Mouse (Mus musculus) G1E (cell line): ENCODE results near the gene Mllt1. TPM values are rescaled to one million over a fixed set of nuclear protein-coding genes. Genes with fewer than 3 reads are reported as not detected.
A peak's percentile ranks its signal among the peaks of the same experiment; 100 is the strongest.

Source experiments
- ATAC-seq: 2 replicates; pipeline ENCODE4 v1.8.0; 2016; ENCODE audit warnings: mild to moderate bottlenecking; ENCODE audit not compliant: insufficient number of reproducible peaks, poor library complexity, low FRiP score, severe bottlenecking; ENCODE audit errors: extremely low read depth
- DNase-seq: peaks from one replicate; pipeline ENCODE4 v3.0.0; 2012; ENCODE audit warnings: low spot score
- H3K27me3 ChIP-seq: 2 replicates; pipeline ENCODE4 v1.6.1; 2012; ENCODE audit warnings: mild to moderate bottlenecking, low read length, inconsistent platforms; ENCODE audit not compliant: insufficient read depth
- H3K36me3 ChIP-seq: replicated peaks from 2 replicates; pipeline ENCODE3; 2012; ENCODE audit warnings: mild to moderate bottlenecking, inconsistent platforms
- H3K4me1 ChIP-seq: 2 replicates; pipeline ENCODE4 v1.6.1; 2012; ENCODE audit warnings: low read depth, low read length, inconsistent platforms, mixed read lengths; ENCODE audit not compliant: insufficient read depth
- H3K4me3 ChIP-seq: 2 replicates; pipeline ENCODE4 v1.5.1; 2012; ENCODE audit warnings: low read depth, mild to moderate bottlenecking, inconsistent platforms, low read length, moderate library complexity, mixed read lengths
- H3K9me3 ChIP-seq: replicated peaks from 2 replicates; pipeline ENCODE4 v1.6.1; 2012; ENCODE audit warnings: inconsistent platforms
- CTCF ChIP-seq: IDR thresholded peaks from 2 replicates; pipeline ENCODE4 v1.5.1; 2012; ENCODE audit warnings: low read depth, low read length, inconsistent platforms, mixed read lengths
- GATA1 ChIP-seq: IDR thresholded peaks from 2 replicates; pipeline ENCODE4 v1.6.1; 2012; ENCODE audit warnings: borderline replicate concordance, low read length, inconsistent platforms, mixed read lengths
- GATA2 ChIP-seq: IDR thresholded peaks from 2 replicates; pipeline ENCODE4 v1.6.1; 2012; ENCODE audit warnings: low read depth, low read length, inconsistent platforms, borderline replicate concordance
- POLR2AphosphoS5 ChIP-seq: IDR thresholded peaks from 2 replicates; pipeline ENCODE4 v1.6.1; 2012; ENCODE audit warnings: low read depth, low read length, inconsistent platforms; ENCODE audit not compliant: insufficient replicate concordance
- TAL1 ChIP-seq: conservative IDR thresholded peaks from 2 replicates; pipeline ENCODE4 v1.6.1; 2012; ENCODE audit warnings: low read depth, low read length, inconsistent platforms, mixed read lengths
- polyA plus RNA-seq: library from polyadenylated mRNA; stranded (reverse); fragments of >175 nt; gene quantifications from 2 replicates; pipeline ENCODE4 v1.2.3, GENCODE M21; 2012
- total RNA-seq, 2 experiments: library from RNA; stranded (forward) in 1 of 2; stranded (reverse) in 1 of 2; fragments of 200-1000 nt in 1 of 2; fragments of >200 nt in 1 of 2; fragmentation: Nextera tagmentation in 1 of 2; gene quantifications; 2 replicates each; pipeline ENCODE4 v1.2.3; 2014 to 2017

The Mllt1 gene
- total and polyA plus RNA-seq, 3 experiments, result 8.2 to 75.9 (median 22.1) TPM

DNA sequence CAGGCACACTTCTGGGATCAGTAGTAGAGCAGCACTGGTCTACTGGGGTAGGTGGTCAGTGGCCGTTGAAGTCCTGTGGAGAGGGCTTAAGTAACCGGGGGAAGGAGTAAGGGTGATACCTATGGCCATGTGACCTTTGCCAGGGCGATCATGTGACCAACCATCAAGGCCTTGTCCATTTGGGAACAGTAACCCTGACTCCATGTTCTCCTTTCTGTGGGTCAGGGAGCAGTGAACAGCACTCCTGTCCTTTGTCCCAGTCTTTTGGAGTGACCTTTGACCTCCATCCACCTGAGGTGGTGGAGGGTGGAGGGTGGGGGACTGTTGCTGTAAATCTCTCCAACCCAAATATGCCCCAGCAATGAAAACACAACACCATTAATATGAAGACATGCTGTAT, 58.8 kb downstream of the Mllt1 start:
- ATAC-seq (no peak), DNase-seq (no peak)
- Histone ChIP-seq H3K4me3 (no peak overlapping the region), H3K4me1 (peaks cover 35% of the 10 kb centered on the region), H3K36me3 (no peaks in the 10 kb centered on the region), H3K27me3 (peaks cover 21% of the 10 kb centered on the region), H3K9me3 (no peaks in the 10 kb centered on the region)
- TF ChIP-seq GATA1 (no peak), TAL1 (no peak), POLR2AphosphoS5 (no peak), CTCF (no peak), GATA2 (no peak)

DNA sequence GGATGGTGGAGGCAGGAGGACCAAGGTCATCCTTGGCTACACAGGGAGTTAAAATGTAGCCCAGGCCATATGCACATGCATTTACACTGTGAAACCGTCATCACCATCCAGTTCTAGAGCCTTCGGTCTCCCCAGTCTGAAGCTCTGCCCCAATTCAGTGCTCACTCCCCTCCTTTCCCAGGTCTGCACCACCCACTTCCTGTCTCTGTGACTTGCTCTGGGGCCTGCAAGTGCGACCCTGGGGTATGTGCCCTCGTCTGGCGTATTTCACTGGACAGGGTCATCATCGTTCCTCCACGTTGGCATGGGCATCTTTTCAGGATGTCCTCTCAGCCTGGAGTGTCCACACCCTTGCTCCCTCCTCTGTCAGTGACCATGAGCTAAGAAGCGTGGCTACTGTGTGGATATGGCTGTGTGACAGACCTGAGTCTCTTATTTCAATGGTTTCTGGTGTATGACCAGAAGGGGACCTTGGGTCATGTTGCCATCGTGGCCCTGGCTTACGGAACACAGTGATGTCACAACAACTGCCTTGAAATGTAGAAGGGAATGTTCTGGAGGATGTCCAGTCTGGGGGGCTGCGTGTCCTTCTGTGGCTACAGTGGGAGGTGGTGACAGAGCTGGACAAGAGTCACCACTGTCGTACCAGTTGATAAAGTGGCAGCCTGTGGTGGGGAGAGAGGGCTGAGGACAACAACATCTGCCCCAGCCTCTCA, 60.1 kb downstream of the Mllt1 start, which contains the start of gene 1700061G19Rik:
Gene 1700061G19Rik (plus strand): TSS at position 542 of the 716 bp plus-strand sequence.
- no peak for ATAC-seq
- Histone ChIP-seq H3K9me3 (no peaks in the 10 kb centered on the region), H3K4me3 (no peak within 1 kb of the TSS), H3K4me1 (peaks cover 48% of the 10 kb centered on the region), H3K36me3 (no peaks in the 10 kb centered on the region), H3K27me3 (peaks cover 18% of the 10 kb centered on the region)
- TF ChIP-seq GATA1 (no peak), POLR2AphosphoS5 (no peak), GATA2 (no peak), CTCF (no peak), TAL1 (no peak)
- no peak for DNase-seq

DNA sequence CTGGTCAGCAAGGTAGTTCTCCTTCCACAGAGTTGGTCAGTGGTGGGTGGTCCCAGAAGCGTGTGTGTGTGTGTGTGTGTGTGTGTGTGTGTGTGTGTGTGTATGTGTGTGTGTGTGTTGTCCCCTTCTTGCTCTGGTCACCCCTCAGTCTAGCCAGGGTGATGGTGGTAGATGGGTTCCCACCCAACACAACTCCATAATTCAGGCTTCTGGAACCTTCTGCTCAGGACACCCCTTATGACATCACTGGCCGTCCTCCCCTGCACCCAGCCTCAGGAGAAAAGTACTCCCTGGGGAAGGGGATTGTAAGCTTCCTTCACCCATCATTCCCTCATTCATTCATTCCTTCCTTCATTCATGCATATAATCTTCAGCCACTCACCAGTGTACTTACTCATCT, 61.0 kb downstream of the Mllt1 start, which contains the start of gene Acsbg2:
Gene Acsbg2 (minus strand): TSS at position 211 of the 400 bp plus-strand sequence.
- no peak for DNase-seq
- Histone ChIP-seq H3K9me3 (no peaks in the 10 kb centered on the region), H3K27me3 (peaks cover 15% of the 10 kb centered on the region), H3K4me1 (peaks cover 57% of the 10 kb centered on the region), H3K36me3 (no peaks in the 10 kb centered on the region), H3K4me3 (no peak within 1 kb of the TSS)
- TF ChIP-seq GATA1 (no peak), POLR2AphosphoS5 (no peak), TAL1 (no peak), CTCF (no peak), GATA2 (no peak)
- ATAC-seq, result no peak

DNA sequence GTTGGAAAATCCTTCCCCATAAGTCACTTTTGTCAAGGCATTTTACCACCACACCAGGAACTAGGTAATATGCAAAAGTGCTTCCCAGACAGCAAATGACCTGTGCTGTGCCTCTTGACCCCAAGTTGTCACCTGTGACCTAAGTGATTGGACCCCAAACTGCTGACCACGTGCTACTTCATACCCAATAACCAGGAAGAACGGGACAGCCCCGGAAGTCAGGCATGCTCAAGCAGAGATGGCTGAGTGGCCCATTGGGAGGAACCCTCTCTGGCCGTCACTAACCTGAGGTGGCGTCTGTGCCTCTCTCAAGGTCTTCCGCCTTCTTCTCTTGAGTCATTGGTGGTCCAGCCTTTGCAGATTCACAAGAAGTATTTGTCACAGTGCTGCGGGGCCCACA, 62.7 kb downstream of the Mllt1 start:
- Histone ChIP-seq H3K4me1 (peaks cover 53% of the 10 kb centered on the region), H3K9me3 (no peaks in the 10 kb centered on the region), H3K36me3 (no peaks in the 10 kb centered on the region), H3K4me3 (no peak overlapping the region), H3K27me3 (peaks cover 15% of the 10 kb centered on the region)
- ATAC-seq, result no peak
- no peak for DNase-seq
- TF ChIP-seq TAL1 (no peak), CTCF (no peak), POLR2AphosphoS5 (no peak), GATA2 (no peak), GATA1 (no peak)

DNA sequence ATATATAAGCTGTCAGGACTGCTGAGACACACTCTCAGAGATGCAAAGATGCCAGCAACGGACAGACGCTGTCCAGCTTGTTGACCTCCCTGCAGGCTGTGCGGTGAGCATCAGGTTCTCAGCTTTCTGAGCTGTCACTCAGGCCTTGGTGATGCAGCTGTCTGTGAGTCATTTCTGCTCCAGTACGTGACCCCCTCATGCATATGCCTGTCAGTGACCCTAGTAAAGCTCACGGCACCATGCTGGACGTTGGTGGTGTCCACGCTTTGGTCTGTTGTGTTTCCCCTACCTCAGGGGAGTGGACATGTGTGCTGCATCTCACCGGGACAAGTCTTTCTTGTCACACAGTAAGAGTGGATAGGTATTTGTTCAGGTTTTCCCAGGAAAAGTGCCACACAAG, 63.4 kb downstream of the Mllt1 start:
- no peak for ATAC-seq

DNA sequence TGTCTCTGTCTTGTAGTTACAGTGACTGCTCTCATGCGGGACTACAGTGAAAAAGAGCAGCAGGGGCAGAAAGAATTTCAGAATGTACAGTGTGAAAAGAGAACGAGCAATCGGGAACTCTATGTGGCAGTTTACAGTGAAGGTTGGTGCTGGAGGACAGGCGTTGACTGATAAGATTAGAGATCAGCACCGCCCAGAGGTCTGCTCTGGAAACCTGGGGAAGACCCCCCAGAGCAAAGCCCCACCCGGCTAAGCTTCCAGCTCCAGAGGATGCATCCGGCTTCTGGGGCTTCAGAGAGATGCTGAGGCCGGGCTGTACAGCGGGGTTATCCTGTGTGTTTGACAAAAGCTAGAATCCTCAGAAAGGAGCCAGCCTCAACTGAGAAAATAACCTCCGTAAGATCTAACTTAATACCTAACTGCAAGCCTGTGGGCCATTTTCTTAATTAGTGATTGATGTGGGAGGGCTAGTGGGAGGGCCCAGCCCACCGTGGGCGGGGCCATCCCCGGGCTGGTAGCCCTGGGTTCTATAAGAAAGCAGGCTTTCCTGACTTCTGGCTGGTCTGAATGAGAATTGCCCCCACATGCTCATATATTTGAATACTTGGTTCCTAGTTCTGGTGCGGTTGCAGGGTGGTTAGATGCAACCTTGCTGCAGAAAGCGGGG, 64.8 kb downstream of the Mllt1 start:
- Histone ChIP-seq H3K4me1 (peaks cover 39% of the 10 kb centered on the region), H3K27me3 (peaks cover 16% of the 10 kb centered on the region; the same call in 1 of the 2 replicates), H3K36me3 (no peaks in the 10 kb centered on the region), H3K4me3 (peak overlapping the region; percentile 50; the same call in 1 of the 2 replicates), H3K9me3 (peaks cover 8% of the 10 kb centered on the region)
- TF ChIP-seq GATA1, result no peak
- no peak for TF ChIP-seq CTCF
- TF ChIP-seq GATA2, result no peak
- no peak for TF ChIP-seq POLR2AphosphoS5
- no peak for TF ChIP-seq TAL1
- DNase-seq, result no peak
- ATAC-seq, result no peak

More for the DNA sequence above, 63.4 kb downstream of the Mllt1 start:
- peaks cover 7% of the 10 kb centered on the region for H3K9me3 ChIP-seq
- DNase-seq, result no peak
- peaks cover 48% of the 10 kb centered on the region for H3K4me1 ChIP-seq
- peaks cover 14% of the 10 kb centered on the region for H3K27me3 ChIP-seq
- no peaks in the 10 kb centered on the region for H3K36me3 ChIP-seq
- TF ChIP-seq TAL1, result no peak
- TF ChIP-seq POLR2AphosphoS5, result no peak
- TF ChIP-seq GATA2, result no peak
- no peak for TF ChIP-seq CTCF
- TF ChIP-seq GATA1, result no peak
- no peak overlapping the region for H3K4me3 ChIP-seq
